Mouse (Mus musculus) layer of hippocampus, postnatal 36 days (tissue): Measurements from ENCODE around the gene B3gat3. TPM values are rescaled to one million over a fixed set of nuclear protein-coding genes. Genes with fewer than 3 reads are reported as not detected.

Experiments
- microRNA-seq, 2 experiments: library from miRNA; unstranded; fragments of <30 nt; microRNA quantifications; one replicate each; pipeline ENCODE4 v1.2.0; 2021
- total RNA-seq, 2 experiments: library from RNA; stranded (reverse); gene quantifications; 2 replicates each; pipeline ENCODE4 v1.2.3; 2021

Gene B3gat3
- total RNA-seq, 2 experiments from 2014 or later, result 165 to 175 TPM

Small RNA genes lying within 50 kb of the gene (microRNA-seq; reads per million reads assigned to microRNA genes)
- gene Mir5136, result 0 reads per million in 2 experiments

Other genes starting within 250 kb of the B3gat3 start
- 100 to 1,000 TPM; 146 to 149 TPM for gene Slc3a2, start 197.0 kb upstream of the B3gat3 start, total RNA-seq
- 10 to 100 TPM; 51.0 to 52.3 TPM for gene Wdr74, start 184.5 kb upstream of the B3gat3 start, total RNA-seq
- 1 to 10 TPM; 1.3 to 1.4 TPM for gene 1700092M07Rik, start 179.7 kb upstream of the B3gat3 start, total RNA-seq
- gene Stx5a, start 179.0 kb upstream of the B3gat3 start, total RNA-seq, result 10 to 100 TPM; 67.4 to 76.3 TPM
- gene Nxf1, start 163.3 kb upstream of the B3gat3 start, total RNA-seq, result 100 to 1,000 TPM in 1 of 2 experiments, 10 to 100 TPM in 1; 99.8 to 119 TPM
- 10 to 100 TPM; 79.7 to 86.2 TPM for gene Tmem223, start 149.4 kb upstream of the B3gat3 start, total RNA-seq
- gene Tmem179b, start 145.9 kb upstream of the B3gat3 start, total RNA-seq, result 1 to 10 TPM; 9.4 to 9.9 TPM
- 10 to 100 TPM; 12.2 to 13.8 TPM for gene Taf6l, start 134.0 kb upstream of the B3gat3 start, total RNA-seq
- 100 to 1,000 TPM; 113 to 115 TPM for gene Polr2g, start 121.8 kb upstream of the B3gat3 start, total RNA-seq
- 1 to 10 TPM; 6.8 to 7.1 TPM for gene Zbtb3, start 117.8 kb upstream of the B3gat3 start, total RNA-seq
- 10 to 100 TPM; 36.5 to 37.3 TPM for gene Ttc9c, start 101.0 kb upstream of the B3gat3 start, total RNA-seq
- gene Hnrnpul2, start 100.4 kb upstream of the B3gat3 start, total RNA-seq, result 100 to 1,000 TPM; 123 to 126 TPM
- gene AC129217.1, start 90.6 kb upstream of the B3gat3 start, total RNA-seq, result not detected
- 100 to 1,000 TPM in 1 of 2 experiments, 10 to 100 TPM in 1; 99.0 to 112 TPM for gene Bscl2, start 82.9 kb upstream of the B3gat3 start, total RNA-seq
- 100 to 1,000 TPM; 161 to 172 TPM for gene Gng3, start 81.2 kb upstream of the B3gat3 start, total RNA-seq
- under 1 TPM; 0.55 to 0.61 TPM for gene Lrrn4cl, start 69.6 kb upstream of the B3gat3 start, total RNA-seq
- 10 to 100 TPM; 85.7 to 98.6 TPM for gene Ubxn1, start 48.9 kb upstream of the B3gat3 start, total RNA-seq
- gene Uqcc3, start 39.5 kb upstream of the B3gat3 start, total RNA-seq, result 10 to 100 TPM; 31.5 to 31.7 TPM
- gene Lbhd1, start 36.6 kb upstream of the B3gat3 start, total RNA-seq, result 1 to 10 TPM; 4.7 to 6.3 TPM
- gene Gm49403, start 36.4 kb upstream of the B3gat3 start, total RNA-seq, result not detected
- gene 1810009A15Rik, start 31.5 kb upstream of the B3gat3 start, total RNA-seq, result 10 to 100 TPM; 20.7 to 23.2 TPM
- 1 to 10 TPM in 1 of 2 experiments, under 1 TPM in 1; 0.99 to 2.3 TPM for gene Gm49416, start 31.4 kb upstream of the B3gat3 start, total RNA-seq
- gene Ints5, start 27.4 kb upstream of the B3gat3 start, total RNA-seq, result 10 to 100 TPM; 25.2 to 26.3 TPM
- gene Ganab, start 22.3 kb upstream of the B3gat3 start, total RNA-seq, result 100 to 1,000 TPM; 111 to 118 TPM
- 1 to 10 TPM; 4.0 TPM for gene Rom1, start 9.0 kb downstream of the B3gat3 start, total RNA-seq
- gene Eml3, start 9.2 kb downstream of the B3gat3 start, total RNA-seq, result 10 to 100 TPM; 10.9 to 11.8 TPM
- gene Mta2, start 21.5 kb downstream of the B3gat3 start, total RNA-seq, result 10 to 100 TPM; 54.7 to 60.7 TPM
- 10 to 100 TPM; 19.6 to 19.7 TPM for gene Tut1, start 33.5 kb downstream of the B3gat3 start, total RNA-seq
- gene Eef1g, start 46.7 kb downstream of the B3gat3 start, total RNA-seq, result 100 to 1,000 TPM; 233 to 254 TPM
- 10 to 100 TPM; 14.5 to 24.0 TPM for gene Ahnak, start 68.9 kb downstream of the B3gat3 start, total RNA-seq
- gene Scgb1a1, start 167.6 kb downstream of the B3gat3 start, total RNA-seq, result not detected
- gene Asrgl1, start 215.3 kb downstream of the B3gat3 start, total RNA-seq, result 100 to 1,000 TPM; 134 to 156 TPM